Mouse (Mus musculus): ENCODE results near the gene Bsnd. TPM values are rescaled to one million over a fixed set of nuclear protein-coding genes. Genes with fewer than 3 reads are reported as not detected.

Gene Bsnd
- polyA plus RNA-seq, 1 experiment from 2014 or later, result 0.38 TPM

GRCm38 (mm10) chr4:106509888-106510287 is 17.8 kb upstream of the Bsnd start:
- no peaks in the 10 kb centered on the region for H3K9me3 ChIP-seq (ENCODE audit: control insufficient read depth, low read length)
- ATAC-seq (ENCODE audit: low FRiP score, low TSS enrichment) (no peak), DNase-seq (ENCODE audit: low spot score) (no peak)
- no peaks in the 10 kb centered on the region for H3K36me3 ChIP-seq (ENCODE audit: control insufficient read depth, insufficient read depth, low read length)
- H3K27me3 ChIP-seq (ENCODE audit: control insufficient read depth, insufficient read depth, low read length), result no peaks in the 10 kb centered on the region
- no peaks in the 10 kb centered on the region for H3K4me1 ChIP-seq (replicated peaks; ENCODE audit: control insufficient read depth, insufficient read depth)
- no peak overlapping the region for H3K27ac ChIP-seq (replicated peaks)
- no peak for TF ChIP-seq CTCF (IDR thresholded peaks at IDR 0.05; ENCODE audit: low read depth)
- no peak for TF ChIP-seq EP300 (optimal IDR thresholded peaks at IDR 0.05)
- H3K4me3 ChIP-seq (ENCODE audit: low read depth, low read length), result no peak overlapping the region
- H3K9ac ChIP-seq (ENCODE audit: low read length), result no peak overlapping the region
- H3K4me2 ChIP-seq (replicated peaks; ENCODE audit: low read depth), result no peak overlapping the region
- whole genome bisulfite sequencing, result 66% methylated on average over 4 of the region's 4 CpGs

DNA sequence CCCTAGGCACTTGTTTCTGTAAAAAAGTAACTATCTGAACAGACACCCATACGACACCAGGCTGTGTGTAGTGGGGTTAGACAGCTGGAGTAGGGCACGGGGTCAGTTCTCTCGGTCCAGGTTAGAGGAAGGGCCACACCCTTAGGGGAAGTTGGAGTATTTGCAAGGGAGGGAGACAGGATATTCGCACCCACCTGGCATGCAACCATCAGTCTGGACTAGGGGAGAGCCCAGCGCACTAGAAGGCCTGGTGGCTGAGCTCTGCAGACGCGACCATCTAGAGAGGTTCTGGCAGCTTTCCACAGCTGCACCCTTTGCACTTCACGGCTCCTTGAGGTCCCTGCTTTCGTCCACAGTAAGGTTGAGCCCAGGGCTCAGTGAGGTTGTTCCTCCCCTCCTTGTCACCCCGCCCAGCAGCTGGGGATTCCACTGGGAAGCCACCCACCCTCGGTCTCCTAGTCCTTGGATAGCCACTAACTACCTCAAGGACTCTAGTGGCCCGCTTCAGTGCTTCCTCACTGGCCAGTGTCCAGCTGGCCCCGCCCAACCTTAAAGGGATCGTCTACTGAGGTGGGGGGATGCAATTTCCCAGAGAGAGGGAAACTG is 13.5 kb upstream of the Bsnd start:
- Histone ChIP-seq H3K36me3 (ENCODE audit: control insufficient read depth, insufficient read depth, low read length) (no peaks in the 10 kb centered on the region), H3K9me3 (ENCODE audit: control insufficient read depth, low read length) (no peaks in the 10 kb centered on the region), H3K4me2 (replicated peaks; ENCODE audit: low read depth) (no peak overlapping the region), H3K9ac (ENCODE audit: low read length) (no peak overlapping the region), H3K27me3 (ENCODE audit: control insufficient read depth, insufficient read depth, low read length) (no peaks in the 10 kb centered on the region), H3K4me1 (replicated peaks; ENCODE audit: control insufficient read depth, insufficient read depth) (no peaks in the 10 kb centered on the region), H3K4me3 (ENCODE audit: low read depth, low read length) (no peak overlapping the region), H3K27ac (replicated peaks) (no peak overlapping the region)
- no peak for ATAC-seq (ENCODE audit: low FRiP score, low TSS enrichment)
- no peak for DNase-seq (ENCODE audit: low spot score)
- WGBS, result 62% methylated on average over 14 of the region's 14 CpGs
- TF ChIP-seq CTCF (IDR thresholded peaks at IDR 0.05; ENCODE audit: low read depth) (no peak), EP300 (optimal IDR thresholded peaks at IDR 0.05) (no peak)

DNA sequence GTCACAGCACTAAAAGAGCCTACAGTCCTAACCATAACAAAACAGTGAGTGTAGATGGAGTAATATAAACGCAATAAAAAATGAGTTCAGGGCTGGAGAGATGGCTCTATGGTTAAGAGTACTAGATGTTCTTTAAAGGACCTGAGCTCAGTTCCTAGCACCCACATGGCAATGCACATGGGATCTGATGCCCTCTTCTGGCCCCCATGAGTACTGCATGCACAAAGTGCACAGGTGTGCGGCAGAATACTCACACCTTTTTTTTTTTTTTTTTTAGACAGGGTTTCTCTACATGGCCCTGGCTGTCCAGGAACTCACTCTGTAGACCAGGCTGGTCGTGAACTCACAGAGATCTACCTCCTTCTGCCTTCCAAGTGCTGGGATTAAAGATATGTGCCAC is 11.5 kb upstream of the Bsnd start:
- no peak overlapping the region for H3K9ac ChIP-seq (ENCODE audit: low read length)
- no peak overlapping the region for H3K27ac ChIP-seq (replicated peaks)
- H3K4me3 ChIP-seq (ENCODE audit: low read depth, low read length), result no peak overlapping the region
- ATAC-seq (ENCODE audit: low FRiP score, low TSS enrichment), result no peak
- H3K4me2 ChIP-seq (replicated peaks; ENCODE audit: low read depth), result no peak overlapping the region
- H3K27me3 ChIP-seq (ENCODE audit: control insufficient read depth, insufficient read depth, low read length), result no peaks in the 10 kb centered on the region
- no peaks in the 10 kb centered on the region for H3K36me3 ChIP-seq (ENCODE audit: control insufficient read depth, insufficient read depth, low read length)
- H3K4me1 ChIP-seq (replicated peaks; ENCODE audit: control insufficient read depth, insufficient read depth), result no peaks in the 10 kb centered on the region
- TF ChIP-seq EP300 (optimal IDR thresholded peaks at IDR 0.05), result no peak
- peak; percentile 26; the same call in 1 of the 2 replicates for TF ChIP-seq CTCF (IDR thresholded peaks at IDR 0.05; ENCODE audit: low read depth)
- WGBS, result 78% methylated on average over 3 of the region's 3 CpGs
- DNase-seq (ENCODE audit: low spot score), result no peak
- no peaks in the 10 kb centered on the region for H3K9me3 ChIP-seq (ENCODE audit: control insufficient read depth, low read length)

DNA sequence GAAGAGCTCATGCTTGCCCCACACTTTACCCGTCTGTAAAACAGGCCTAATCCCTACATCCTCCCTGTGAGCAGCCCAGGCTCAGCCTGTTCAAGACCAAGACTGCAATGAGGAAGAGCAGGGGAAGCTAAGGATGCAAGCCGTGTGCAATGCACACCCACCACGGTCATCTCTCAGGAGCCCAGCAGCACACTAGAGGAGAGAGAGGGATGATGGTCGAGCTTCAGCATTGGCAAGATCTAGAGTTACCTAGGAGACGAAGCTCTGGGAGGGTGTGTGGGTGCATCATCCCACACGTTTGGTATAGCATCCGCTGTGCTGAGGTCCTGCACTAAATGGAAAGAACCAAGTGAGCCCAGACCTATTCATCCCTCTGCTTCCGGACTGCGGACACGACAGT is 8.0 kb upstream of the Bsnd start:
- no peak for DNase-seq (ENCODE audit: low spot score)
- Histone ChIP-seq H3K36me3 (ENCODE audit: control insufficient read depth, insufficient read depth, low read length) (no peaks in the 10 kb centered on the region), H3K4me2 (replicated peaks; ENCODE audit: low read depth) (no peak overlapping the region), H3K9ac (ENCODE audit: low read length) (no peak overlapping the region), H3K9me3 (ENCODE audit: control insufficient read depth, low read length) (no peaks in the 10 kb centered on the region), H3K4me1 (replicated peaks; ENCODE audit: control insufficient read depth, insufficient read depth) (no peaks in the 10 kb centered on the region), H3K4me3 (ENCODE audit: low read depth, low read length) (no peak overlapping the region), H3K27me3 (ENCODE audit: control insufficient read depth, insufficient read depth, low read length) (no peaks in the 10 kb centered on the region), H3K27ac (replicated peaks) (no peak overlapping the region)
- no peak for TF ChIP-seq CTCF (IDR thresholded peaks at IDR 0.05; ENCODE audit: low read depth)
- no peak for TF ChIP-seq EP300 (optimal IDR thresholded peaks at IDR 0.05)
- no peak for ATAC-seq (ENCODE audit: low FRiP score, low TSS enrichment)
- WGBS, result 76% methylated on average over 10 of the region's 10 CpGs

GRCm38 (mm10) chr4:106498471-106498844 is 6.4 kb upstream of the Bsnd start:
- TF ChIP-seq EP300 (optimal IDR thresholded peaks at IDR 0.05), result no peak
- no peak for TF ChIP-seq CTCF (IDR thresholded peaks at IDR 0.05; ENCODE audit: low read depth)
- ATAC-seq (ENCODE audit: low FRiP score, low TSS enrichment) (no peak), DNase-seq (ENCODE audit: low spot score) (no peak)
- Histone ChIP-seq H3K9ac (ENCODE audit: low read length) (no peak overlapping the region), H3K4me1 (replicated peaks; ENCODE audit: control insufficient read depth, insufficient read depth) (no peaks in the 10 kb centered on the region), H3K27ac (replicated peaks) (no peak overlapping the region), H3K4me3 (ENCODE audit: low read depth, low read length) (no peak overlapping the region), H3K4me2 (replicated peaks; ENCODE audit: low read depth) (no peak overlapping the region), H3K27me3 (ENCODE audit: control insufficient read depth, insufficient read depth, low read length) (no peaks in the 10 kb centered on the region), H3K36me3 (ENCODE audit: control insufficient read depth, insufficient read depth, low read length) (no peaks in the 10 kb centered on the region), H3K9me3 (ENCODE audit: control insufficient read depth, low read length) (no peaks in the 10 kb centered on the region)
- WGBS, result 31% methylated on average over 3 of the region's 3 CpGs

GRCm38 (mm10) chr4:106497776-106498470 is 5.8 kb upstream of the Bsnd start:
- 42% methylated on average over 8 of the region's 8 CpGs for WGBS
- Histone ChIP-seq H3K27ac (replicated peaks) (no peak overlapping the region), H3K4me2 (replicated peaks; ENCODE audit: low read depth) (no peak overlapping the region), H3K36me3 (ENCODE audit: control insufficient read depth, insufficient read depth, low read length) (no peaks in the 10 kb centered on the region), H3K4me1 (replicated peaks; ENCODE audit: control insufficient read depth, insufficient read depth) (no peaks in the 10 kb centered on the region), H3K9me3 (ENCODE audit: control insufficient read depth, low read length) (no peaks in the 10 kb centered on the region), H3K4me3 (ENCODE audit: low read depth, low read length) (no peak overlapping the region), H3K9ac (ENCODE audit: low read length) (no peak overlapping the region), H3K27me3 (ENCODE audit: control insufficient read depth, insufficient read depth, low read length) (no peaks in the 10 kb centered on the region)
- ATAC-seq (ENCODE audit: low FRiP score, low TSS enrichment) (no peak), DNase-seq (ENCODE audit: low spot score) (peak; percentile 22)
- TF ChIP-seq CTCF (IDR thresholded peaks at IDR 0.05; ENCODE audit: low read depth) (no peak), EP300 (optimal IDR thresholded peaks at IDR 0.05) (no peak)

Measured in stomach, postnatal 0 days (tissue).